Mouse (Mus musculus): ENCODE data around the gene Klk1b1. TPM values are rescaled to one million over a fixed set of nuclear protein-coding genes. Genes with fewer than 3 reads are reported as not detected.
"Not testable (repeated sequence)": the region's sequence is repeated elsewhere in the genome, so short reads cannot be mapped to it uniquely, and the experiment has no call there.

The Klk1b1 gene
- polyA plus RNA-seq, 1 experiment from 2014 or later = not detected

DNA sequence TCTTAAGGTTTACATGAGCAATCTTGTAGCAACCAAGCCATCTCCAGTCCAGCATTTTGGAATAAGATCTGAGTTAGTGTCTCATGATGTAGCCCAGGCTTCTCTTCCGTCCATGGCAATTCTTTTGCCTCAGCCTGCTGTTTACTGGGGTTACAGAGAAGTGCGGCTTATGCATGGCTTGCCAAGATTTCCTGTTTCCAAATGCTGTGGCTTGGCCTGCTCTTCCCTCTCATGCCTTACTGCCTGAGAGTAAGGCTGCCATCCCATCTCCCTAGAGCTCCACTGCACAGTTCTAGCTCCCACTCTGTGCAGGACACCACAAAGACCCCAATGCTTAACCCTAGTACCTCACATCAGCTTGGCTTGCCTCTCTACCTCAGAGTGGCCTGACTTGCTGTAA is 1.1 kb downstream of the Klk1b1 start:
- Histone ChIP-seq H3K27ac (ENCODE audit: low read depth, low read length) (no peak overlapping the region), H3K9ac (ENCODE audit: low read length) (no peak overlapping the region), H3K4me1 (ENCODE audit: control insufficient read depth, insufficient read depth, low read length) (no peaks in the 10 kb centered on the region), H3K9me3 (replicated peaks; ENCODE audit: control insufficient read depth, low read length) (no peaks in the 10 kb centered on the region), H3K4me3 (ENCODE audit: low read depth, low read length) (no peak overlapping the region), H3K36me3 (ENCODE audit: control insufficient read depth, insufficient read depth, low read length) (no peaks in the 10 kb centered on the region), H3K4me2 (ENCODE audit: low read length) (no peak overlapping the region), H3K27me3 (replicated peaks; ENCODE audit: control insufficient read depth, insufficient read depth, low read length) (no peaks in the 10 kb centered on the region)
- DNase-seq (ENCODE audit: low spot score) (no peak), ATAC-seq (no peak)
- WGBS = 88% methylated on average over 2 of the region's 2 CpGs

DNA sequence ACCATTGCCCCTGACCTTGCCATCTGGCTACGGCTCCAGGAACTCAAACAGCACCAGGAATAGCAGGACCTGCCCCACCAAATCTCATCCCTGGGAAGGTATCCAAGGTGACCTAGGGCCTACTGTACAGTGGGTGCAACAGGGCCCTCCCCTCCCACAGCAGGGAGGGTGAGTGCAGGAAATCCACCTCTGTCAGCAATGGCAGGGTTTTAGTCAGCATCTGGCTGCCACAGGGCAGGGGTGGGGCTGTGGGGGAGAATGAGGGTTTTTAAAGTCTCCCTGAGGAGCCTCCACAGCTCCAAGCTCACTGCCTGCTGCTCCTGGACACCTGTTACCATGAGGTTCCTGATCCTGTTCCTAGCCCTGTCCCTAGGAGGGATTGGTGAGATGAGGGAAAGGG is 9.2 kb downstream of the Klk1b1 start, which contains the start of gene Klk1b9:
Gene Klk1b9 (plus strand): TSS at position 301 of the 400 bp plus-strand sequence.
- not testable (repeated sequence) for H3K4me2 ChIP-seq (ENCODE audit: low read length); H3K27ac ChIP-seq (ENCODE audit: low read depth, low read length); ATAC-seq; H3K9ac ChIP-seq (ENCODE audit: low read length); H3K4me3 ChIP-seq (ENCODE audit: low read depth, low read length); DNase-seq (ENCODE audit: low spot score); H3K9me3 ChIP-seq (replicated peaks; ENCODE audit: control insufficient read depth, low read length); H3K27me3 ChIP-seq (replicated peaks; ENCODE audit: control insufficient read depth, insufficient read depth, low read length); H3K36me3 ChIP-seq (ENCODE audit: control insufficient read depth, insufficient read depth, low read length); H3K4me1 ChIP-seq (ENCODE audit: control insufficient read depth, insufficient read depth, low read length)
- 88% methylated on average over 1 of the region's 1 CpGs for WGBS

DNA sequence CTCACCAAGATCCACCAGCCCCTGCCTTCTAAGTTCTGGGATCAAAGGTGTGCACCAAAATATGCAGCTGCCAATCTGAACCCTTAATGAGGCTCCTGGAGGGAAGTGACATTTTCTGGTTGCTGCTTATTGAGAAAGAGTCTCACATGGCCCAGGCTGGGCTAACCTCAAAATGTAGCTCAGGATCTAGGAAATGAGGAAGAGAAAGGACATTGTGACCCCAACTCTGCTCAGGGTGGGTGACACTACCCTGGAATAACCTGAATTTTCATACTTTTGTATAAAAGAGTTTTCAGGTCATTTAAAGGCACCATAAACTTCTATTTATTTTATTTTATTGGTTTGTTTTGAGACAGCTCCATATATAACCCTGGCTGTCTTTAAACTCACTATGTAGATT is 19.1 kb downstream of the Klk1b1 start:
- Histone ChIP-seq H3K4me1 (ENCODE audit: control insufficient read depth, insufficient read depth, low read length) (no peaks in the 10 kb centered on the region), H3K4me2 (ENCODE audit: low read length) (no peak overlapping the region), H3K27me3 (replicated peaks; ENCODE audit: control insufficient read depth, insufficient read depth, low read length) (no peaks in the 10 kb centered on the region), H3K9me3 (replicated peaks; ENCODE audit: control insufficient read depth, low read length) (no peaks in the 10 kb centered on the region), H3K36me3 (ENCODE audit: control insufficient read depth, insufficient read depth, low read length) (no peaks in the 10 kb centered on the region), H3K4me3 (ENCODE audit: low read depth, low read length) (no peak overlapping the region), H3K27ac (ENCODE audit: low read depth, low read length) (no peak overlapping the region), H3K9ac (ENCODE audit: low read length) (no peak overlapping the region)
- ATAC-seq (no peak), DNase-seq (ENCODE audit: low spot score) (no peak)

DNA sequence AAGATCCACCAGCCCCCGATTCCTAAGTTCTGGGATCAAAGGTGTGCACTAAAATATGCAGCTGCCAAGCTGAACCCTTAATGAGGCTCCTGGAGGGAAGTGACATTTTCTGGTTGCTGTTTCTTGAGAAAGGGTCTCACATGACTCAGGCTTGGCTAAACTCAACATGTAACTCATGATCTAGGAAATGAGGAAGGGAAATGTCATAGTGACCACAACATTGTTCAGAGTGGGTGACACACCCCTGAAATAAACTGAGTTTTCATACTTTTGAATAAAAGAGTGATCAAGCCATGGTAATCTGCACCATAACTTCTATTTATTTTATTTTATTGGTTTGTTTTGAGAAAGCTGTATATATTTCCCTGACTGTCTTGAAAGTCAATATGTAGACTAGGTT is 28.3 kb downstream of the Klk1b1 start:
- not testable (repeated sequence) for DNase-seq (ENCODE audit: low spot score); H3K4me1 ChIP-seq (ENCODE audit: control insufficient read depth, insufficient read depth, low read length); H3K9me3 ChIP-seq (replicated peaks; ENCODE audit: control insufficient read depth, low read length); ATAC-seq; H3K4me3 ChIP-seq (ENCODE audit: low read depth, low read length); H3K36me3 ChIP-seq (ENCODE audit: control insufficient read depth, insufficient read depth, low read length); H3K27me3 ChIP-seq (replicated peaks; ENCODE audit: control insufficient read depth, insufficient read depth, low read length); H3K9ac ChIP-seq (ENCODE audit: low read length); H3K27ac ChIP-seq (ENCODE audit: low read depth, low read length); H3K4me2 ChIP-seq (ENCODE audit: low read length)
- 83% methylated on average over 1 of the region's 1 CpGs for WGBS

- H3K9ac ChIP-seq (ENCODE audit: low read length); H3K27ac ChIP-seq (ENCODE audit: low read depth, low read length); H3K4me2 ChIP-seq (ENCODE audit: low read length); H3K4me1 ChIP-seq (ENCODE audit: control insufficient read depth, insufficient read depth, low read length); H3K36me3 ChIP-seq (ENCODE audit: control insufficient read depth, insufficient read depth, low read length); H3K4me3 ChIP-seq (ENCODE audit: low read depth, low read length); H3K9me3 ChIP-seq (replicated peaks; ENCODE audit: control insufficient read depth, low read length); ATAC-seq; H3K27me3 ChIP-seq (replicated peaks; ENCODE audit: control insufficient read depth, insufficient read depth, low read length); DNase-seq (ENCODE audit: low spot score): not testable (repeated sequence)
- WGBS = 89% methylated on average over 4 of the region's 4 CpGs
Measured at GRCm38 (mm10) chr7:43995577-43995976, 29.0 kb downstream of the Klk1b1 start, which contains the start of gene Klk1b11. Gene Klk1b11, plus strand, starts transcription at chr7:43995877.

DNA sequence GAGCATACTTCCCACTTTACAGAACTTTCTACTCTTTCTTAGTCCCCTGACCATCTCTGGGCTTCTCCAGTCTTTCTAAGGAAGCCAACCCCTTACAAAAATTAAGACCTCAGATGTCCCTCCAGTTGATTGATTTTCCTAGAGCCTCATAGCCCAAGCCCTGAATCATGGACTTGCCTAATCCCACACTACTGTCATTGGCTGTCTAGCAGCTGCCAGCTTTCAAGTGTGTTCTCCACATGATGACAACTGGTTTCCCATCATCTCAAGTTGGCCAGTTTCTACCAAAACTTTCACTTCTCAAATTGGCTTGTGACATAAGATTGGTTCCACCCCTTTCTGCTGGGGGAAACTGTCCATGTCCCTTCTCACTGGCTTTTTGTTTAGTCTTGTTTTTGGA is 38.3 kb downstream of the Klk1b1 start:
- Histone ChIP-seq H3K9ac (ENCODE audit: low read length) (no peak overlapping the region), H3K4me3 (ENCODE audit: low read depth, low read length) (no peak overlapping the region), H3K27ac (ENCODE audit: low read depth, low read length) (no peak overlapping the region), H3K36me3 (ENCODE audit: control insufficient read depth, insufficient read depth, low read length) (no peaks in the 10 kb centered on the region), H3K9me3 (replicated peaks; ENCODE audit: control insufficient read depth, low read length) (no peaks in the 10 kb centered on the region), H3K27me3 (replicated peaks; ENCODE audit: control insufficient read depth, insufficient read depth, low read length) (no peaks in the 10 kb centered on the region), H3K4me1 (ENCODE audit: control insufficient read depth, insufficient read depth, low read length) (no peaks in the 10 kb centered on the region), H3K4me2 (ENCODE audit: low read length) (no peak overlapping the region)
- DNase-seq (ENCODE audit: low spot score) (no peak), ATAC-seq (no peak)

DNA sequence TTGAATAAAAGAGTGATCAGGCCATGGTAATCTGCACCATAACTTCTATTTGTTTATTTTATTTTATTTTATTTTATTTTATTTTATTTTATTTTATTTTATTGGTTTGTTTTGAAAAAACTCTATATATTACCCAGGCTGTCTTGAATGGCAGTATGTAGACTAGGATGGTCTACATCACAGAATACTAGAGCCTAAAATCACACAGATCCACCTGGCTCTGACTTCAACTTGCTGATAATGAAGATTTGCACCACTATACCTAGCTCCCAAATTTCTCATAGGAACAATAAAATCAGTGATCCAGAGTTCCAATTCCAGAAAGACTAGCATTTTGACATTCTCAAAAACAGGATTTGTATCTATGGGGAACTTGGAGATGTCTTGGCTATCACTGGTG is 45.3 kb downstream of the Klk1b1 start, which contains the start of gene Klk1b26:
Gene Klk1b26 (plus strand): TSS at position 301 of the 400 bp plus-strand sequence.
- not testable (repeated sequence) for H3K4me3 ChIP-seq (ENCODE audit: low read depth, low read length); H3K4me1 ChIP-seq (ENCODE audit: control insufficient read depth, insufficient read depth, low read length); H3K27me3 ChIP-seq (replicated peaks; ENCODE audit: control insufficient read depth, insufficient read depth, low read length); H3K36me3 ChIP-seq (ENCODE audit: control insufficient read depth, insufficient read depth, low read length); DNase-seq (ENCODE audit: low spot score); H3K27ac ChIP-seq (ENCODE audit: low read depth, low read length); H3K4me2 ChIP-seq (ENCODE audit: low read length); ATAC-seq; H3K9ac ChIP-seq (ENCODE audit: low read length); H3K9me3 ChIP-seq (replicated peaks; ENCODE audit: control insufficient read depth, low read length)

- WGBS = 80% methylated on average over 6 of the region's 6 CpGs
- ATAC-seq = not testable (repeated sequence)
Measured at GRCm38 (mm10) chr7:44014666-44015065, 48.1 kb downstream of the Klk1b1 start.

DNA sequence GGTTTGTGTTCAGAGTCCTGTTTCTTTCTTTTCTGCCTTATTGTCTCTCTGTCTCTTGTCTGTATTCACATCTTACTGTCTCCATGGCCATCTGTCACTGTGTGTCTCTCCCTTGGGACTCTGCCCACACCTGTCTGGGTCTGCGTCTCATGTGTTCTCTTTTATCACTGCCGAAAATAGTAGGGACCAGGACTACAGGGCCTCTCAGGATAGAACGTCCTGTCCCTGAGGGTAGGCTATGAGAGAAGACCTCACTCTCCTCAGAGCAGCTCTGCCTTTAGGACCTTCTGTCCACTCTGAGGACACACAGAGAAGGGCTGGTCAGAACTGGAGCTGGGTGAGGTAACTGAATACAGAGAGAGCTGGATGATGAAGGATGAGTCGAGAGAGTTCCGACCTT is 48.5 kb downstream of the Klk1b1 start:
- Histone ChIP-seq H3K9me3 (replicated peaks; ENCODE audit: control insufficient read depth, low read length) (no peaks in the 10 kb centered on the region), H3K4me3 (ENCODE audit: low read depth, low read length) (no peak overlapping the region), H3K36me3 (ENCODE audit: control insufficient read depth, insufficient read depth, low read length) (no peaks in the 10 kb centered on the region), H3K27me3 (replicated peaks; ENCODE audit: control insufficient read depth, insufficient read depth, low read length) (no peaks in the 10 kb centered on the region), H3K4me1 (ENCODE audit: control insufficient read depth, insufficient read depth, low read length) (no peaks in the 10 kb centered on the region), H3K27ac (ENCODE audit: low read depth, low read length) (no peak overlapping the region), H3K4me2 (ENCODE audit: low read length) (no peak overlapping the region), H3K9ac (ENCODE audit: low read length) (no peak overlapping the region)
- DNase-seq (ENCODE audit: low spot score) (no peak), ATAC-seq (no peak)
- WGBS = 85% methylated on average over 5 of the region's 5 CpGs

More at GRCm38 (mm10) chr7:44014666-44015065, 48.1 kb downstream of the Klk1b1 start:
- not testable (repeated sequence) for H3K27ac ChIP-seq (ENCODE audit: low read depth, low read length); DNase-seq (ENCODE audit: low spot score); H3K9ac ChIP-seq (ENCODE audit: low read length); H3K4me2 ChIP-seq (ENCODE audit: low read length); H3K4me1 ChIP-seq (ENCODE audit: control insufficient read depth, insufficient read depth, low read length); H3K4me3 ChIP-seq (ENCODE audit: low read depth, low read length); H3K36me3 ChIP-seq (ENCODE audit: control insufficient read depth, insufficient read depth, low read length); H3K27me3 ChIP-seq (replicated peaks; ENCODE audit: control insufficient read depth, insufficient read depth, low read length); H3K9me3 ChIP-seq (replicated peaks; ENCODE audit: control insufficient read depth, low read length)

Measured in forebrain, embryonic 14.5 days (tissue).